Mouse (Mus musculus) c-Kit-positive CD71-negative TER-119-negative erythroid progenitor cells, embryonic 14.5 days (primary cell): Measurements from ENCODE around the gene Lrp11.

Source experiments
- DNase-seq: peaks from one replicate; pipeline ENCODE4 v3.0.0-alpha.2; 2013; ENCODE audit warnings: low read depth

Gene Lrp11

DNA sequence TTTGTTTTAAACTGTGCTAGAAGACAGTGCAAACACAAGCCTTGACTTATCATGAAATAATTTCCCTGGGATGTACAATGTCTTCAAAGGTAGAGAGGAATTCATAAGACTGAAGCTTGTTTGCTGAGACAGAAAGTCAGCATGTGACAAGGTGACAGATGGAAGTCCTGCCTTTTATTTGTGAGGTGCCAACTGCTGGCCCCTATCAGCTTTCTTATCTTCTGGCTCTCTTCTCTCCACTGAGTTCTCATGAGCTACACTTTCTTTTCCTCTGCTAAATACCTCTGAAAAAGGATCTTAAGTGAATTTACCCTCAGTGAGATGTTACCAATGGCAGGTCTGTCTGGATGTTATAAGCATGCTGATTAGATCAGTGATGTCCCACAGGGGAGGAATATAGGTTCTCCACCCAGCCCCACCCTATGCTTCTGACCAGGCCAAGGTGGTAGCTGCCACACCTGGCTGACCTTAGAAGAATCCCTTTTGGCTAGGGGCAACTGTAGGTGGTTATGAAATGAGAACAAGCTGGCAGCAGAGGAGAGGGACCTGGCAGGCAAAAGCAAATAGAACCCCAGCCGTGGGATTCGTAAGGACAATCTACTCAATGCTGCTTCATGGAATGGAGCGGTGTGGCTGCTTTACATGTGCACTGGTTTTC is 34.4 kb downstream of the Lrp11 start:
- no peak for DNase-seq

DNA sequence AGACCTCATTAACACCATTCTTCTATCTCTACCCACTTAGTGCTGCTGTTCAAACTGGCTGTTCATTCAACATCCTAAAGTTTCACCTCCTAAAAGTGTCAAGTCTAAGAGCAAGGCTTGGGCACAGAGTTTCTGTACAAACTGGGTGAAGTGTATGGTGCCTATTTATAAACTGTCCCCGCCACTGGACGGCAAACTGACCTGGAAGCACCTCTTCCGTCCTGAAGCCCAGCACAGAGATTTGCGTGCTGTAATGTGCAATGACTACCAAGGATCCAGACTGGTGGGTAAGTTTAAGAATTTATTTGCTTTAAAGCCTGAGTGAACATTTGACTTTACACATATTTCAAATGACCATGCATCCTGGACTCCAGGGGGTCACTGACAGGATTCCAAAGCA is 39.5 kb downstream of the Lrp11 start:
- DNase-seq, result no peak

DNA sequence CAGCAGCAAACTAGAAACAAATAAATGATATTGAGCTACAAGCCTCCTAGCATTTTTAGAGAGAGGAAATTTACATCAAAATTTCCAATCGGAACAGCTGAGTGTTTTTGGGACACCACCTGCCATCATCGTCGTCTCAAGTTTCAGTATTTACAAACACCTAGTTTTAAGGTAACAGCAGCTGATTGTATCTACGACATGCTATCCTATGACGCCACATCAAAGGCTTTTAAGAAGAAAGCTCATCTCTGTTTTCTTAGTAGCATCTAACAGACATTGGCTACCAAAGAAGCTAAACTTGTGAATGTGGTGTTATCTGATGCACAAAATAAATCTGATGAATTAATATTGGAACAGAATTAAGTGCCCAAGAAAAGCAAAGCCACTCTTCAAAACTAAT is 40.7 kb downstream of the Lrp11 start:
- DNase-seq, result no peak

DNA sequence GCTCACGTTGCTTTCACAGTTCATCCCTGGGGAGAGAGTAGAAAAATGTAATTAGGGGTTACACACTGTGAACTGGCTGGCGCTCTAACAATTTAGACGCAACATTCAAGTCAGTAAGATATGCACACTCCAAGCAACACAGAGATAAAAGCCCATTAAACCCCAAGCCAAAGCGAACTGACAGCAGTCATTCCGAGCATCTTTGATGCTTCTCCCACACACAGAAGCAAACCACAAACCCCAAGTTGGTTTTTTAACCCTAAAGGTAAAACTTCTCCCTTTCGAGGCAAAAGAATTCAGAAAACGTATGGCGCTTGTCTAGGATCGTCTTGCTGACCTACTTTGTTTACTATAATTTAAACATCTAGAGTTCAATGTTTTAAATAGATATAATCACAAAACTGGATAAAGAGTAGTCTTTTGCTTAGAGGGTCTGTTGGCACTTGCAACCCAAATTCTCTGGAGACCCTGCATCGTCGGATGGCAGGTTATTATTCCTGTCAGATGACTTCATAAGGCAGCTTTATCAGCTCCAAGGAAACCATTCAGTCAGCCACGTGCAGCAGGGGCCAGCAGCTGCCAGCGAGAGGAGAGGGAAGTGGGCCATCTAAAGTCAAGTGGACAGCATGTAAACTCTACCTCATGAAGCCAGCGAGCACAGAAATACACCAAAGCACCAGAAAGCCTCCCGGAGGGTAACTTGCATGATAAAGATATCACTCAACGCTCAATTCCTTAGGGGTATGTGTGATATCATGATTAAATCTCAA is 41.5 kb downstream of the Lrp11 start:
- no peak for DNase-seq

DNA sequence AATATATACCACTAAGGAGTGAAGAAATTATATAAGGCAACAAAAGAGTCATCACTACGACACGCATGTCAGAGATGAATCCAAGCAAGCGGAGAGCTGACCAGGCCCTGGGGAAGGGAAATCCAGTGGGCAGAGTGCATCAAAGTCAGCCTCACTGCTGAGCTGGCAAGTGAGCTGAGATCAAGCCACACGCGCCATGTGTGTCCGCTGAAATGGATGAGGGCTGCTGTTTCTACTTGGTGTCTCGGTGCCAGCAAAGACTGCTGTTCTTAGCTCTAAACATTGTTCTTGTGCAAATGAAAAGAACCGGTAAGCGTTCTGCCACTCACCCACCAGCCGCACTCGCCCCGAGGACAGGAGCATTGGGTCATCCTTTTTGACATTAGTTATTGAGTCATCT is 50.8 kb downstream of the Lrp11 start:
- no peak for DNase-seq

DNA sequence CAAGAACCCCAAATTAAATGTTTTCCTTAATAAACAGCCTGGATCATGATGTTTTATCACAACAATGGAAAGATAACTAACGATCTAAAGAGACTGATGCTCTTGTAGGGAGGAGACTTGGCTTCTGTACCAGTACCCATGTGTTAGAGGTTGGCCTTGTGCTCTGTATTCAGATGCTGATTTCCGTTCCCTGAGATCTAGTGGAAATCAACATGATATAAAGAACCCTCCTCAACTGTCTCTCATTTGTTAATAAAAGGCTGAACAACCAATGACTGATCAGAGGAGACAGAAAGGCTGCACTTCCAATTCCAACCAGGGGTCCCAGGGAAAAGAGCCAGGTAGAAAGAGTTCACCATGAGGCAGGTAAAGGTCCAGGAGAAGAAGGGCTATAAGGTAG is 56.3 kb downstream of the Lrp11 start:
- DNase-seq, result no peak

DNA sequence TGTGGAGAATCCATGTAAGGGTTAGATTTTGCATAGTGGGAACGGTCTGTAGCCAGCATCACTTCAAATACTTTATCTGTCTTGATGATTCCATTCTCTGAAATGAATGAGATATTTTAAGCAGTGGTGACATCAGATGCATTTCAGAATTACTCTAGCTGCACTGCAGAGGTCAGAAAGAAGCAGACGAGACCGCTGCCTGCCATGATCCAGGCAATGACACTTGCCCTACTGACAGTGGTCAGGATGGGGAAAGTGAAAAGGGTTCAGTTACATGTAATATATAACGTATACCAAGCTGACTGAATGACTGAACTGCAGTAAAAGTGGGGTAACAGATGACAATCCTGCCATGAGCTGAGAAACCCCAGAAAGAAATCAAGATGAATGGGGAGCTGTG is 59.5 kb downstream of the Lrp11 start:
- DNase-seq, result no peak

DNA sequence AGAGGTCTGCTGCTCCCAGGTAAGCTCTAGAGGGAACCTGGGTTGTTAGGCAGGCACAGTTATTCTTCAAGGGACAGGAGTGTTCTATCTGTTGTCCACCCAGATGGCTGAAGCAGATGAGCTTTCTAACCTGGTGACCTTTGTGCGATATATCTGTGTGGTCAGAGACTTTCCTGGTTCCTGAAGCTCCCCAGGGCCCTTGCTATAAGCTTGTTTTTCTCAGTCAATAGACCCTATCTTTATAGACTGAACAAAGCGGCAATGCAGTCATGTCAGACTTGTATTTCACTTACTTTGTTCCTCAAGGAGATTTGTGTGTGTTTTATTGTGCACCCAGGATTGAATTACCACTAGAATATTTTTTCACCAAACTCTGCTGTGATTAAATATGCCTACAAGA is 61.5 kb downstream of the Lrp11 start:
- no peak for DNase-seq

DNA sequence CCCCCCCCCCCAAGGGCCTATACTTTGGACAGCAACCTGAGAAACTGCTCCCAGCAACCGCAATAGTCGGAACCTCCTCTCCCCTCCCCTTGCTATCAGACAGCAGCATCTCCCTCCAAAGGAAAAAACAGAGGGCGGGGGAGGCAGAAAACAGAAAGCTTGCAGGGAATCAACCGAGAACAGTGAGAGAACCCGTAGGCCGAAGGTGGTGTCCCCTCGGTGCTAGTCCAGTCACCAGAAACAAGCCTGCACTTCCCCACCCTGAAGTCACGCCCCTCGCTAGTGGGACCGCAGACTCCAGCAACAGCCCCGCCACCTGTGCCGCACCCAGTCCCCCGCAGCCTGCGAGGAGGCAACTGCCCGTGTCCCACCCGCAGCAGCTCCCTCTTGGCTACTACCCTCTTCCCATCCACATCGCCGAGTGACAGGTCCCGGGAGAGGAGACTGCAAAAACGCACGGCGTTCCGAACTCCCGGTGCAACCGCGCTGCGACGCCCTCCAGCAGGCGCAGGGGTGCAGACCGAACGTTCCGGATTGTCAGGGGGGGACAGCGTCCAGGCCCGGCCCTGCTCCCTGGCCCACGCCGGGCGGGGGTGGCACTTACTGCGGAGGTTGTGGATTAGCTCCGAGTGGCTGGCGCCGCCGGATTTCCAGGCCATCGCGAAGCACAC is 73.0 kb downstream of the Lrp11 start:
- DNase-seq, result peak; percentile 60

DNA sequence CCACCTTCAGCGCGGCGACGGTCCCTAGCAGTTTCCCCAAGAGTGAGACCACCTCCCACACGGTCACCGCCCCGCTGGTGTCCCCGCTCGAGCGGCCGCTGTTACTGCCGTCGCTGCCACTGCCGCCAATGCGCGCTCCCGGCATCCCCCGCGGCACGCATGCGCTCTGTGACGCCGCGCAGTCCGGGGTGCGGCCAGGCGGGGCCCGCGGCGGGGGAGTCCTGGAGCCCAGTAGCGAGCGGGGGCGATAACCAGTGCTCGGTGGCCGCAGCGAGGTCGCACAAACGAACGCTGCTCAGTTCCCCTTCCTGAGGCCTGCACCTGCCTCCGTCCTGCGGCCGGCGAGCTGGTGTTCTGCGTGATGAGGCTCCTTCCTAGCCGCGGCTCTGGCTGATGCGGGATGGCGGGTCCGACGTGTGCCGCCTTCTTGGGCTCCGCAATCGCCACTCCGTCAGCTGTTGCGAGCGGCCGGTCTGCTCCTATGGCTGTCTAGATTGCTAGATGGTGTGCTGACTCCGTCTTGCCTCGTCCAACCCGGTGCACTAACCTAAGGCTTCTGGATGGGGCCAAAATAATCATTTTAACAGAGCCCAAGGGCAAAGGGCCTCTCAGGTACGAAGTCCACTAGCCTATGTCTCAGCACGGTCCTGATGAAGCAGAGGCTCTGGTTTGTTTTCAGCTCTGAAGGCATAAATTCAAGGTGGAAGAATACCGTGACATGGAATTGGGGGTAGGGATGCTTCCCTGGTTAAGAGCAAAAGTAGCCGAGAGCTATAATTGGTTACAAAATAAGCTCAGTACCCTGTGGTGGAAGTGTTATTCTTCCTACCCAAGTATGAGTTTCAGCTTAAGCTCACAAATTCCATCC is 73.8 kb downstream of the Lrp11 start:
- DNase-seq, result peak; percentile 79

DNA sequence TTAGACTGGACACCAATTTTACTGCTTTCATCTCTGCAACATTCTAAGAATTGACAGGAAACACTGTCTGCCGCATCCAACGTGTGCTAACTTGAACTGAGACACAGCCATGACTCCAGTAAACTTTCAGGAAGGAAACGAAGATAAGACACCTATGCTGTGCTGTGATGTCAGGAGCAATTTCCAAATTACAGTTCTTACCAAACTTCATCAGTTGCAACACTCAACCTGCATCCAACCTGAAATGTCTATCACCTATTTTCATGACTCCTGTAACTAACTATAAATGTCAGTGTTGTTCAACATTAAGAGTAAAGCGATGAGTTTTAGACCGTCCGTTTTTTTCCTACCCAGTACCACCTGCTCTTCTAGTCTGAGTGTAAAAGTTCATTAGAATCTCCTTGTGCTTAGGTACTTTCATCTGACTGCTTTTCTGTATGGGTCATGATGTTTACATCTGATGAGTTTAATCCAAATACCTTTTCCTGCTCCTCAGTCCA is 74.5 kb downstream of the Lrp11 start:
- DNase-seq, result no peak

DNA sequence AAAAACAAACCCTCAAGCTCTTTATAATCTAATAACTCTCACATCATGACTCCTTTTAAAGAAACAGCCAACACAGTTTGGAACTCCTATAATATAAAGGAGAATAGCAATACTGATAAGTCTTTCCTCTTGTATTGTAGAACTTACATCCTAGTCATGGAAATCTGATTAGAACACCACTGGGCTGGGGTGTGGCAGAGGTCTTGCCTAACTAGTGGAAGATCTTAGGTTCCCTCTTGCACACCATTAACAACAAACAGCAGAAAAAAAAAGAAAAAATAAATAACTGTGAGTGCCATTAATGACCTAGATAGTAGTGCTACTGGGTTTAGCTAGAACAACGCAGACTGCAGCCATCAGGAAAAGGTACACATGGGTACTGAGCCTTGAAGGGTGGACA is 75.3 kb downstream of the Lrp11 start:
- DNase-seq, result no peak

DNA sequence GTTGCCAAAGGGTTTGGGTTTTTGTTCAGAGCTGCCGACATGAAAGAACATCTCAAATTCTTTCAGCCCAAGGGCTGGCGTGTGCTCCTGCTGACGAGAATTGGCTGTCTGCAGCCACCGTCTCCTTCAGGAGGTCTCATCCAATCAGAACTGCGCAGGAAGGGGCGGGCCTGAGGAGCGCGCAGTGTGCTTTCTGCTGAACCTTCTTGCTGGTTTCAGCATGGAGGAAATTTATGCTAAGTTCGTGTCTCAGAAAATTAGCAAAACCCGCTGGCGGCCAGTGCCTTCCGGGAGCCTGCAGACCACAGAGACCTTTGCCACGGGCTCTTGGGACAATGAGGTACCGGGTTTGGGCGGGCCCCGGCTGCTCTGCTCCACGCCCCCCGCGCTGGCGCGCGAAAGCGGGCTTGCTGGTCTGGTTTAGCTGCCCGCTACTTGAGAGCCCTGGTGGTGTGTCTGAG is 77.8 kb downstream of the Lrp11 start, which contains the start of gene Nup43:
TSS of gene Nup43 (plus strand) at position 162 of the 461 bp plus-strand sequence.
- peak; percentile 88 for DNase-seq

DNA sequence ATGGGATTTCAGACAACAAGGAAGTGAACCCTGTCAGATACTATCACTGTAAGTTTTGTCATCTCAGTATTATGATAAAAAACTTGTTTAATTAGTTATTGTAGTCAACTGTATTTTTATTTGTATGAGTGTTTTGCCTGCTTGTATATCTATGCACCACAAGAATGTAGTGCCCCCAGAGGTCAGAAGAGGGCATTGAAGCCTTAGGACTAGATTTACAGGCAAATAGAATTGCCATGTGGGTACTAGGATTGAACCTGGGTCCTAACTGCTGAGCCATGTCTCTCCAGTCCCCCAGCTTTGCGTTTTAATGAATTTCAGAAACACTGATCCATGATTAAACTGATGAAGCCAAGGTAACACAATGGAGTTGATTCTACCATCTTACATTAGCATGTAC is 84.1 kb downstream of the Lrp11 start:
- DNase-seq, result no peak
